Mouse (Mus musculus) liver, embryonic 11.5 days (tissue): ENCODE measurements around the gene Fam129a. TPM values are rescaled to one million over a fixed set of nuclear protein-coding genes. Genes with fewer than 3 reads are reported as not detected.

ENCODE experiments used
- ATAC-seq: fragments of 200-750 bp; cut with Nextera tagmentation; replicated peaks from 2 replicates; pipeline ENCODE4 v1.8.0; 2017; ENCODE audit warnings: moderate number of reproducible peaks, mild to moderate bottlenecking, moderate TSS enrichment, moderate library complexity; ENCODE audit not compliant: low FRiP score
- DNase-seq: peaks from one replicate; pipeline ENCODE4 v3.0.0-alpha.2; 2017; ENCODE audit warnings: low spot score
- H3K27ac ChIP-seq: fragments of 300-500 bp; sonication (generic); 2 replicates; pipeline ENCODE4 v1.5.1; 2014; ENCODE audit warnings: mild to moderate bottlenecking, low read depth, low read length, control low read depth
- H3K27me3 ChIP-seq: fragments of 300-500 bp; sonication (generic); replicated peaks from 2 replicates; pipeline ENCODE4 v1.6.1; 2014; ENCODE audit warnings: low read length, mixed read lengths; ENCODE audit not compliant: control insufficient read depth, insufficient read depth
- H3K36me3 ChIP-seq: fragments of 300-500 bp; sonication (generic); 2 replicates; pipeline ENCODE4 v1.6.1; 2014; ENCODE audit warnings: mild to moderate bottlenecking, low read length, moderate library complexity, mixed read lengths; ENCODE audit not compliant: control insufficient read depth, insufficient read depth
- H3K4me1 ChIP-seq: fragments of 300-500 bp; sonication (generic); replicated peaks from 2 replicates; pipeline ENCODE4 v1.6.1; 2014; ENCODE audit warnings: low read length, mixed read lengths; ENCODE audit not compliant: control insufficient read depth, insufficient read depth
- H3K4me2 ChIP-seq: fragments of 300-500 bp; sonication (generic); 2 replicates; pipeline ENCODE4 v1.6.1; 2014; ENCODE audit warnings: mild to moderate bottlenecking, control low read depth, moderate library complexity
- H3K4me3 ChIP-seq: fragments of 300-500 bp; sonication (generic); 2 replicates; pipeline ENCODE4 v1.5.1; 2014; ENCODE audit warnings: low read depth, low read length, control low read depth
- H3K9ac ChIP-seq: fragments of 300-500 bp; sonication (generic); 2 replicates; pipeline ENCODE4 v1.6.1; 2014; ENCODE audit warnings: low read depth, low read length, control low read depth
- H3K9me3 ChIP-seq: fragments of 300-500 bp; sonication (generic); 2 replicates; pipeline ENCODE4 v1.6.1; 2016; ENCODE audit warnings: low read length, inconsistent platforms, mixed read lengths; ENCODE audit not compliant: control insufficient read depth
- WGBS: fragments of 180-500 bp; shearing (Covaris S2); extraction: QIAGEN DNeasy Blood & Tissue Kit; methylation state at CpG from one replicate; pipeline ENCODE4 v1.1.7; 2014; 5-methylcytosine and 5-hydroxymethylcytosine counted together
- polyA plus RNA-seq: library from polyadenylated mRNA; unstranded; fragments of >200 nt; fragmentation: Nextera tagmentation; extraction: Ambion mirVana; gene quantifications from 2 replicates; pipeline ENCODE4 v1.2.1, GENCODE M21; 2014

Fam129a gene
- polyA plus RNA-seq, 1 experiment from 2014 or later = 3.0 TPM

GRCm38 (mm10) chr1:151662958-151663357 is 92.0 kb downstream of the Fam129a start:
- no peak for DNase-seq

GRCm38 (mm10) chr1:151664384-151664783 is 93.4 kb downstream of the Fam129a start:
- H3K27ac ChIP-seq = no peak overlapping the region
- H3K36me3 ChIP-seq = no peaks in the 10 kb centered on the region
- DNase-seq = no peak
- H3K27me3 ChIP-seq = no peaks in the 10 kb centered on the region
- H3K9ac ChIP-seq = no peak overlapping the region
- no peaks in the 10 kb centered on the region for H3K9me3 ChIP-seq
- H3K4me2 ChIP-seq = no peak overlapping the region
- no peak overlapping the region for H3K4me3 ChIP-seq
- WGBS = 58% methylated on average over 10 of the region's 10 CpGs
- no peak for ATAC-seq
- H3K4me1 ChIP-seq = peaks cover 11% of the 10 kb centered on the region

More at GRCm38 (mm10) chr1:151662958-151663357, 92.0 kb downstream of the Fam129a start:
- 73% methylated on average over 6 of the region's 6 CpGs for WGBS
- Histone ChIP-seq H3K4me1 (peaks cover 9% of the 10 kb centered on the region), H3K27ac (no peak overlapping the region), H3K4me2 (no peak overlapping the region), H3K4me3 (no peak overlapping the region), H3K36me3 (no peaks in the 10 kb centered on the region), H3K9ac (no peak overlapping the region), H3K9me3 (no peaks in the 10 kb centered on the region), H3K27me3 (no peaks in the 10 kb centered on the region)
- no peak for ATAC-seq

GRCm38 (mm10) chr1:151664837-151665431 is 93.9 kb downstream of the Fam129a start:
- Histone ChIP-seq H3K9ac (no peak overlapping the region), H3K4me3 (no peak overlapping the region), H3K9me3 (no peaks in the 10 kb centered on the region), H3K4me1 (peaks cover 11% of the 10 kb centered on the region), H3K36me3 (no peaks in the 10 kb centered on the region), H3K4me2 (no peak overlapping the region), H3K27ac (no peak overlapping the region), H3K27me3 (no peaks in the 10 kb centered on the region)
- 75% methylated on average over 7 of the region's 7 CpGs for WGBS
- no peak for ATAC-seq
- no peak for DNase-seq

GRCm38 (mm10) chr1:151667351-151668074 is 96.5 kb downstream of the Fam129a start:
- no peak for DNase-seq
- H3K4me1 ChIP-seq = peaks cover 11% of the 10 kb centered on the region
- no peaks in the 10 kb centered on the region for H3K9me3 ChIP-seq
- ATAC-seq = peak; percentile 94
- H3K27me3 ChIP-seq = no peaks in the 10 kb centered on the region
- peak overlapping the region; percentile 62 for H3K27ac ChIP-seq
- WGBS = 43% methylated on average over 10 of the region's 10 CpGs
- H3K9ac ChIP-seq = no peak overlapping the region
- no peaks in the 10 kb centered on the region for H3K36me3 ChIP-seq
- no peak overlapping the region for H3K4me3 ChIP-seq
- peak overlapping the region; percentile 54 for H3K4me2 ChIP-seq

GRCm38 (mm10) chr1:151670006-151670591 is 99.1 kb downstream of the Fam129a start:
- Histone ChIP-seq H3K27ac (no peak overlapping the region), H3K4me3 (no peak overlapping the region), H3K9me3 (no peaks in the 10 kb centered on the region), H3K27me3 (no peaks in the 10 kb centered on the region), H3K36me3 (no peaks in the 10 kb centered on the region), H3K4me1 (peaks cover 11% of the 10 kb centered on the region), H3K4me2 (no peak overlapping the region), H3K9ac (no peak overlapping the region)
- DNase-seq (no peak), ATAC-seq (no peak)
- 75% methylated on average over 9 of the region's 9 CpGs for WGBS

GRCm38 (mm10) chr1:151675684-151676083 is 104.7 kb downstream of the Fam129a start:
- ATAC-seq = no peak
- Histone ChIP-seq H3K4me1 (peaks cover 4% of the 10 kb centered on the region; the same call in 1 of the 2 replicates), H3K27me3 (no peaks in the 10 kb centered on the region), H3K9me3 (no peaks in the 10 kb centered on the region), H3K27ac (no peak overlapping the region), H3K36me3 (no peaks in the 10 kb centered on the region), H3K9ac (no peak overlapping the region), H3K4me3 (no peak overlapping the region), H3K4me2 (no peak overlapping the region)
- no peak for DNase-seq
- 75% methylated on average over 5 of the region's 5 CpGs for WGBS

- H3K4me1 ChIP-seq = peaks cover 4% of the 10 kb centered on the region; the same call in 1 of the 2 replicates
- H3K36me3 ChIP-seq = no peaks in the 10 kb centered on the region
- H3K9me3 ChIP-seq = no peaks in the 10 kb centered on the region
- ATAC-seq = no peak
- no peak overlapping the region for H3K27ac ChIP-seq
- no peaks in the 10 kb centered on the region for H3K27me3 ChIP-seq
- DNase-seq = no peak
- no peak overlapping the region for H3K4me3 ChIP-seq
- 44% methylated on average over 3 of the region's 4 CpGs for WGBS
- no peak overlapping the region for H3K9ac ChIP-seq
- H3K4me2 ChIP-seq = no peak overlapping the region
These were observed 106.3 kb downstream of the Fam129a start for GRCm38 (mm10) chr1:151677185-151677809.

GRCm38 (mm10) chr1:151677975-151678374 is 107.0 kb downstream of the Fam129a start:
- H3K36me3 ChIP-seq = no peaks in the 10 kb centered on the region
- H3K4me1 ChIP-seq = peaks cover 4% of the 10 kb centered on the region; the same call in 1 of the 2 replicates
- WGBS = 82% methylated on average over 4 of the region's 4 CpGs
- no peaks in the 10 kb centered on the region for H3K9me3 ChIP-seq
- H3K27me3 ChIP-seq = no peaks in the 10 kb centered on the region
- no peak overlapping the region for H3K9ac ChIP-seq
- no peak overlapping the region for H3K4me2 ChIP-seq
- ATAC-seq (no peak), DNase-seq (no peak)
- H3K27ac ChIP-seq = no peak overlapping the region
- H3K4me3 ChIP-seq = no peak overlapping the region
